Mouse (Mus musculus) heart, embryonic 11.5 days (tissue): ENCODE results near the gene Uspl1. TPM values are rescaled to one million over a fixed set of nuclear protein-coding genes. Genes with fewer than 3 reads are reported as not detected.

Experiments used
- ATAC-seq: fragments of 200-750 bp; cut with Nextera tagmentation; replicated peaks from 2 replicates; pipeline ENCODE4 v1.8.0; 2017; ENCODE audit warnings: moderate library complexity; ENCODE audit not compliant: insufficient number of reproducible peaks, low FRiP score, low TSS enrichment
- H3K27ac ChIP-seq: fragments of 300-500 bp; sonication (generic); 2 replicates; pipeline ENCODE4 v1.5.1; 2014; ENCODE audit warnings: mild to moderate bottlenecking, low read depth, low read length
- H3K27me3 ChIP-seq: fragments of 300-500 bp; sonication (generic); 2 replicates; pipeline ENCODE4 v1.6.1; 2014; ENCODE audit warnings: mild to moderate bottlenecking, low read length, mixed read lengths; ENCODE audit not compliant: control insufficient read depth, insufficient read depth
- H3K36me3 ChIP-seq: fragments of 300-500 bp; sonication (generic); 2 replicates; pipeline ENCODE4 v1.6.1; 2014; ENCODE audit warnings: mild to moderate bottlenecking, low read length, moderate library complexity, mixed read lengths; ENCODE audit not compliant: control insufficient read depth, insufficient read depth
- H3K4me1 ChIP-seq: fragments of 300-500 bp; sonication (generic); 2 replicates; pipeline ENCODE4 v1.6.1; 2014; ENCODE audit warnings: low read length; ENCODE audit not compliant: control insufficient read depth, insufficient read depth
- H3K4me2 ChIP-seq: fragments of 300-500 bp; sonication (generic); 2 replicates; pipeline ENCODE4 v1.6.1; 2014; ENCODE audit warnings: mild to moderate bottlenecking, moderate library complexity
- H3K4me3 ChIP-seq: fragments of 300-500 bp; sonication (generic); 2 replicates; pipeline ENCODE4 v1.5.1; 2014; ENCODE audit warnings: low read depth, low read length
- H3K9ac ChIP-seq: fragments of 300-500 bp; sonication (generic); 2 replicates; pipeline ENCODE4 v1.6.1; 2014; ENCODE audit warnings: mild to moderate bottlenecking, low read depth, low read length, moderate library complexity
- H3K9me3 ChIP-seq: fragments of 300-500 bp; sonication (generic); replicated peaks from 2 replicates; pipeline ENCODE4 v1.6.1; 2016; ENCODE audit warnings: low read length; ENCODE audit not compliant: control insufficient read depth
- WGBS: fragments of 180-500 bp; shearing (Covaris S2); extraction: QIAGEN DNeasy Blood & Tissue Kit; methylation state at CpG from one replicate; pipeline ENCODE4 v1.1.7; 2014; ENCODE audit not compliant: insufficient replicate concordance; 5-methylcytosine and 5-hydroxymethylcytosine counted together
- polyA plus RNA-seq: library from polyadenylated mRNA; unstranded; fragments of >200 nt; fragmentation: Nextera tagmentation; extraction: Ambion mirVana; gene quantifications from 2 replicates; pipeline ENCODE4 v1.2.1, GENCODE M21; 2014

The Uspl1 gene
- polyA plus RNA-seq, 1 experiment from 2014 or later = 42.8 TPM

DNA sequence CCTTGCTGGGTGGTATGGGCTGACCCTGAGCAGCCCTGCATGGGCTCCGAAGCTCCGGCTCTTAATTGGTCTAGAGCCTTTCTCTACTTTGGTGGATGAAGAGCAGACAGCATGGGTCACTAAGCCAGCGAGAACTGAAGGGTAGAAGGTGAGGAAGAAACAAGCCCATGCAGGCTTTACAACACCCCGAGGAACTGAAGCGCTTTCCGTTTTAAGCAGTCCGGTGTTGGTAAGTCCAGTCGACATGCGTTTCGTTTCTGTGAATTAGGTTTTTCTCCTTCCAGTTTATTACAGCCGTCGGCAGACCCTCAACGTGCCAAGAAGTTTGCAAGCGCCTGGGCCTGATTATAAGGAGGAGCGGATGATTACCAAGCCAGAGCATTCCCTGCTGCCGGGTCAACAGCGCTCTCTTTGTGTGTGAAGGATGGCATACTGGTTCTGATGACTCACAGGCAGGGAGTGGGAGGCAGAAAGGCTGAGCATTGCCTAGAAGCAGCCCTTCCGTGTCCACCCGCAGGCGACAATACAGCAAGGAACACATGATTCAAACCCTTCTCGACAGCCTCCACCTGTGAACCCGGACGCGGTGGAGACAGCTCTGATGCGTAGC lies 40.3 kb upstream of the Uspl1 start:
- no peak overlapping the region for H3K9ac ChIP-seq
- H3K9me3 ChIP-seq = no peaks in the 10 kb centered on the region
- 63% methylated on average over 25 of the region's 25 CpGs for WGBS
- no peak overlapping the region for H3K27ac ChIP-seq
- H3K4me1 ChIP-seq = no peaks in the 10 kb centered on the region
- no peak for ATAC-seq
- no peak overlapping the region for H3K4me3 ChIP-seq
- H3K36me3 ChIP-seq = no peaks in the 10 kb centered on the region
- no peak overlapping the region for H3K4me2 ChIP-seq
- H3K27me3 ChIP-seq = no peaks in the 10 kb centered on the region

DNA sequence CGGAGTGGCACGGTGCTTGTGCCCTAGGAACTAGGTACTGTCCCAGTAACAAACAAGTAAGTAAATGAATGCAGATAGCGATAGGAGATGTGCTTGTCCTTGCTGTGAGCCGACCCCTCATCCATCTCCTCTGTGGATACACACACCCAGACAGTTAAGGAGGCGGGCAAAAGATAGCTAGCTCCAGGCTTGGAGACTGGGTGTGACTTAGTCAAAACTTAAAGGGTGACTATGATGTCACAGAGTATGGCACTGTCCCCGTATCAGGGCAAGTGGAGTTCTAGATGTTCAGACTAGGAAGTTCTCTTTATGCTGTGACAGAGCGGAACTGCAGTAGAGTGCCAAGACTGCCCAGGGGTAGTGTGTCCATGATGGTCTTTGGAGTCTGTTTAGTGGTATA lies 37.5 kb upstream of the Uspl1 start:
- Histone ChIP-seq H3K27ac (no peak overlapping the region), H3K9ac (no peak overlapping the region), H3K36me3 (no peaks in the 10 kb centered on the region), H3K4me2 (no peak overlapping the region), H3K4me1 (no peaks in the 10 kb centered on the region), H3K4me3 (no peak overlapping the region), H3K9me3 (no peaks in the 10 kb centered on the region), H3K27me3 (no peaks in the 10 kb centered on the region)
- ATAC-seq = no peak
- WGBS = 73% methylated on average over 7 of the region's 7 CpGs

DNA sequence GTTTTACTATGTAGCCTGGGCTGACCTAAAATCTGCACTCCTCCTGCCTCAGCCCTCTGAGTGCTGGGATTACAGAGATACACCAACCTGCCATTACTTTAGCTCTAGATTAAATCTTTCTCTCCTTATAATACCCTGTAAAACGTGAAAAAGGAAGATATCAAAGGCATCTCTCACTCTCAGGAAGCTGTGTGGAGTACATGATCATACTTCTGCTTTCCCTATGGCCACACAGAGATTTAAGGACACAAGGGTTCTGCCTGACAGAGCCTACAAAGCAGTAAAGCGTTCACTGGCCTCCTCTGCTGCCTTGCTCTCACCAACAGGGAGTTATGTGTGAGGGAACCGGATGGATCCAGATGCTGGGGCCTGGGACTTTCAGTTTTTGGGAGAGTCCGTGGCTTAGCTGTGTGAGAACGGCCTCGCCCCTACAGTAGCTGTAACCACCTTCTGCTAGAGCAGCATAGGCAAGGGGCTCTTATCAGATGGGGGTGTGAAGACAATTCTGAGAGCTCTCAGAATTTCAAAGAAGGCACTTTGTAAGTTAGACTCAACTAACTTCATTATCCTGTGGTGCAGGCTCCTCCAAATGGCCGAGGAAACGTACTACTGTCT lies 36.7 kb upstream of the Uspl1 start:
- Histone ChIP-seq H3K4me2 (no peak overlapping the region), H3K27me3 (no peaks in the 10 kb centered on the region), H3K9me3 (no peaks in the 10 kb centered on the region), H3K4me1 (no peaks in the 10 kb centered on the region), H3K4me3 (no peak overlapping the region), H3K9ac (no peak overlapping the region), H3K27ac (no peak overlapping the region), H3K36me3 (no peaks in the 10 kb centered on the region)
- WGBS = 51% methylated on average over 8 of the region's 8 CpGs
- no peak for ATAC-seq

DNA sequence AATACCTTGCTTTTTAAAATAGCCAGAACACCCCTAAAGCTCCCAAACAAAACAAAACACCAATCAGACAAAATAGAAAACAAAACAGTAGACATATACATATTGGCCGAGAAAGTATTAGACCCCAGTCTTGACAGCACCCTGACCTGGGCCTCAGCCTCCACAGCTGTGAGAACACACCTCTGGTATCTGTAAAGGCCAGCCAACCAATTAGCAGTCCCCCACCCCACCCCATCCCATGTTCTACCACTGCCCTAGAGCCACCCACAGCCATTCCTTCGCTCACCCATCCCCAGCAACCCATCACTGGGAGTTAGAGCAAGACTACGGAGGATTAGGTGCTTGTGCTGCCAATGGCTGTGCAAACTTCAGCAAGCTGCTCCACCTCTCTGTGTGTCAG lies 33.3 kb upstream of the Uspl1 start:
- Histone ChIP-seq H3K27ac (no peak overlapping the region), H3K9ac (no peak overlapping the region), H3K4me1 (no peaks in the 10 kb centered on the region), H3K9me3 (no peaks in the 10 kb centered on the region), H3K4me3 (no peak overlapping the region), H3K4me2 (no peak overlapping the region), H3K27me3 (no peaks in the 10 kb centered on the region), H3K36me3 (no peaks in the 10 kb centered on the region)
- no peak for ATAC-seq
- 84% methylated on average over 3 of the region's 3 CpGs for WGBS

DNA sequence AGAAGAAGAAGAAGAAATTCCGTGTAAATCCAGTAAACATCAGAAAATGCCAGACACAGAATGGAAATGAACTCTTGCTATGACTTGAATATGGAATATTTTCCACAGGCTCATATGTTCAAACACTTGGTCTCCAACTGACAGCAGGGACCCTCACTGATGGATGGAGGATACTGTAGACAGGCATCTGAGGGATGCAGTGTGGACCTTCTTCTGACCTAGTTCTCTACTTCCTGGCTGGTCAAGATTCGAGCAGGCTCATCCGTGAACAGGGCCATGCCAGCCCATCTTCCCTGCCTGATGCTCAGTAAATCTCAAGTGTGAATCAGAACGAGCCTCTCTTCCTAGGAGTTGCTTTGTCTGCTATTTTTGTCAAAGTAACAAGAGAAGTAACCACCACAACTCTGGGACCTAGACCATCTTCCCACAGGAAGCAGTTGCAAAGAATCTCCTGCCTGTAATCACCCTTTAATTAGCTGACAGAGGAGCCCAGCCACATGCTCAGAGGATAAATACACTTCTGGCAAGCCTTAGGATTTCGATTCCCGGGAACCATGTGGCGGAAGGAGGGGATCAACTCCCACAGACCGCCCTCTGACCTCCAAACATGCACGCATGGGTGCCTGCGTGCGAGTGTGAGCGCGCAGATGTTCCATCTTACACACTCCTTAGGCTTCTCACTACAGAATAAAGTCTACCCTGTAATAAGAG lies 31.9 kb upstream of the Uspl1 start:
- ATAC-seq = no peak
- H3K9me3 ChIP-seq = no peaks in the 10 kb centered on the region
- no peaks in the 10 kb centered on the region for H3K27me3 ChIP-seq
- H3K4me3 ChIP-seq = no peak overlapping the region
- WGBS = 51% methylated on average over 13 of the region's 13 CpGs
- no peak overlapping the region for H3K4me2 ChIP-seq
- H3K36me3 ChIP-seq = no peaks in the 10 kb centered on the region
- no peak overlapping the region for H3K27ac ChIP-seq
- no peaks in the 10 kb centered on the region for H3K4me1 ChIP-seq
- H3K9ac ChIP-seq = no peak overlapping the region

DNA sequence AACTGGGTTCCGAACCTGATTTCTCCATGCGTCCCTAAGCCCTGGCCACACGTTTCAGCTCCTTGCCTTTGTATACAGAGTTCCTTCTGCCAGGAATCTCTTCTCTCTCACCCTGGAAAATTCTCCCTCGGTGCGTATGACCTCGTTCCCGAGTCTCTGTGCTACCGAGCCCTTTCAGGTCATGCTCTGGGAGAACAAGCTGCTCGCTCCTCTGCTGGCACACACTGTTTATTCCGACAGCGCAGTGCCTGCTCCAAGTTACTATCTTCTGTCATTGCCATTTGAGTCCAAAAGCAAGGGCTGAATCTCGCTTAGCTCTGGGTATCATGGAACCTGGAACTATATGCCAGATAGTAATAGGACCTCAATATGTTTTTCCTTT lies 31.4 kb upstream of the Uspl1 start:
- Histone ChIP-seq H3K9me3 (no peaks in the 10 kb centered on the region), H3K4me1 (no peaks in the 10 kb centered on the region), H3K27ac (no peak overlapping the region), H3K9ac (no peak overlapping the region), H3K36me3 (no peaks in the 10 kb centered on the region), H3K4me2 (no peak overlapping the region), H3K27me3 (no peaks in the 10 kb centered on the region), H3K4me3 (no peak overlapping the region)
- no peak for ATAC-seq
- WGBS = 65% methylated on average over 12 of the region's 12 CpGs

DNA sequence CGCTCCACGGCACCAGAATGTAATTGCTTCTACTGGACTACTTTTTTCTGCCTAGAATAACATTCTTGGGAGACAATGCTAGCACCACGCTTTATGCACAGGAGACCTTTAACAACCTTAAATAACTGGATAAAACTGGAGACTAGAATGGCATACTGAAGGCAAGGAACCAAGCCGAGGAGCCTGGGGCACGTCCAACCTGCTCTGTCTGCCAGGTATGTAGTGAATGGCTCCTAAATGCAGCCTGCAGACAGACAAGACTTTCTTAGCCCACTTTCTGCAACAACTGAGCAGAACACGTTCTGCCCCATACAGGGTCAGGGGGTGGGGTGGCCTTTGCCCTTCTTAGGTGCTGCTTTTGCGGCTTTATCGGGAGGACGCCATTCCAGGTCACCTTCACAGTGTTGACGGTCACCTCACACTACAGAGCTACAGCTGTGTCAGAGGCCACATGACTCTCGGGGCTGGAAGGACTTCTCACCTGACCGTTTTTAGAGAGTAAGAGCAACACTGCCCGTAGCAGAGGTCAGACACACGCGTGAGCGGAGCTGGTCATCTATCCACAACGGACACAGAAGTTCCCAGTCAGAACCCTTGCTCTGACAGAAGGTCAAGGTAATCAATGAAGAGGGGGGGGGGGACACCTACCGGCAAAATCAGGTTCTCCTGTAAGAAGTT lies 27.1 kb upstream of the Uspl1 start:
- H3K9ac ChIP-seq = no peak overlapping the region
- H3K36me3 ChIP-seq = no peaks in the 10 kb centered on the region
- H3K4me1 ChIP-seq = no peaks in the 10 kb centered on the region
- H3K4me3 ChIP-seq = no peak overlapping the region
- H3K4me2 ChIP-seq = no peak overlapping the region; the same call in 1 of the 2 replicates
- ATAC-seq = no peak
- H3K27me3 ChIP-seq = no peaks in the 10 kb centered on the region
- H3K27ac ChIP-seq = no peak overlapping the region
- H3K9me3 ChIP-seq = no peaks in the 10 kb centered on the region
- 76% methylated on average over 18 of the region's 18 CpGs for WGBS

DNA sequence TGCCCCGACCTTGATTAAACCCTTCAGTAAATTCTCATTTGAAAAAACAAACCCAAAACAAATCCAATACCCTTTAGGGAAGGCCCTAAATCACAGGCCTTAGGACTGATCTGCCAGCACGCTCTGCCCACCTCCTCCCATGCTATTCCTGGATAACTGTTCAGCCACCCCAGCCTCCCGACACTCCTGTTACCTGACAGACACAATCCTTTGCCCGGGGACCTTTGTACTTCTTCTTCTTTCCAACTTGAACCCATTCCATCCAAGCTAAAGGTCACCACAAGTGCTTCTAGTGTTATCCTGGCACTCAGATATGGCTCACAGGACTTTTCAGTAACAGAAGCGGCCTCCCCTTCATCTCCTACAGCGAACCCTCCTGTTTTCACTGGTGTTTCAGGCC lies 25.1 kb upstream of the Uspl1 start:
- ATAC-seq = no peak
- Histone ChIP-seq H3K27me3 (no peaks in the 10 kb centered on the region), H3K4me1 (no peaks in the 10 kb centered on the region), H3K9ac (no peak overlapping the region), H3K4me2 (no peak overlapping the region), H3K27ac (no peak overlapping the region), H3K4me3 (no peak overlapping the region), H3K9me3 (no peaks in the 10 kb centered on the region), H3K36me3 (no peaks in the 10 kb centered on the region)
- 70% methylated on average over 6 of the region's 6 CpGs for WGBS
